Comparison of ENCODE assay signal across 8 mouse cellular contexts in genomic region chr10:37136981-37137518, GRCm38 (mm10). TPM values are rescaled to one million over a fixed set of nuclear protein-coding genes. Genes with fewer than 3 reads are reported as not detected.
DNase-seq lines count a peak whose midpoint lies in the region; ATAC-seq lines count a peak whose summit lies in the region.

No protein-coding gene starts in this region.

- H3K27ac ChIP-seq in embryonic facial prominence, embryonic 13.5 days: peak overlapping the region; percentile 100
- peak overlapping the region; percentile 100 for H3K27ac ChIP-seq in limb, embryonic 13.5 days
- peak overlapping the region; percentile 100 for H3K27ac ChIP-seq in midbrain, embryonic 15.5 days

- H3K4me1 ChIP-seq in embryonic facial prominence, embryonic 13.5 days: peaks cover 10% of the 10 kb centered on the region
- H3K4me1 ChIP-seq in limb, embryonic 13.5 days: peaks cover 14% of the 10 kb centered on the region; the same call in 1 of the 2 replicates
- peaks cover 28% of the 10 kb centered on the region for H3K4me1 ChIP-seq in midbrain, embryonic 15.5 days

- H3K36me3 ChIP-seq in embryonic facial prominence, embryonic 13.5 days: peaks cover 35% of the 10 kb centered on the region
- H3K36me3 ChIP-seq in limb, embryonic 13.5 days: peaks cover 35% of the 10 kb centered on the region
- H3K36me3 ChIP-seq in midbrain, embryonic 15.5 days (replicated peaks): no peaks in the 10 kb centered on the region

- H3K9me3 ChIP-seq in embryonic facial prominence, embryonic 13.5 days: no peaks in the 10 kb centered on the region
- no peaks in the 10 kb centered on the region for H3K9me3 ChIP-seq in limb, embryonic 13.5 days
- H3K9me3 ChIP-seq in midbrain, embryonic 15.5 days: no peaks in the 10 kb centered on the region

- peak overlapping the region; percentile 95 for H3K4me3 ChIP-seq in embryonic facial prominence, embryonic 13.5 days
- H3K4me3 ChIP-seq in limb, embryonic 13.5 days: peak overlapping the region; percentile 95
- H3K4me3 ChIP-seq in midbrain, embryonic 15.5 days: peak overlapping the region; percentile 99

- DNase-seq in 416B (ENCODE audit: low read depth): peak; percentile 58
- peak; percentile 82 to 93 for DNase-seq in adrenal gland, postnatal 4 days (ENCODE audit: low spot score in 2 of 2)
- peak; percentile 86 for DNase-seq in heart, adult 8-10 months (ENCODE audit: low spot score)
- DNase-seq in kidney, adult 9 months: peak; percentile 84
- peak; percentile 88 to 95 for DNase-seq in spleen, adult 18-20 months

- ATAC-seq in embryonic facial prominence, embryonic 13.5 days (ENCODE audit: insufficient number of reproducible peaks, insufficient read depth, low FRiP score, low TSS enrichment, low read depth): peak; percentile 70
- peak; percentile 69 for ATAC-seq in limb, embryonic 13.5 days (ENCODE audit: low FRiP score, low read depth)
- ATAC-seq in midbrain, embryonic 15.5 days (replicated peaks): peak; percentile 48

- no peaks in the 10 kb centered on the region for H3K27me3 ChIP-seq in embryonic facial prominence, embryonic 13.5 days
- no peaks in the 10 kb centered on the region for H3K27me3 ChIP-seq in limb, embryonic 13.5 days
- H3K27me3 ChIP-seq in midbrain, embryonic 15.5 days (replicated peaks): no peaks in the 10 kb centered on the region

- H3K9ac ChIP-seq in embryonic facial prominence, embryonic 13.5 days: peak overlapping the region; percentile 100
- peak overlapping the region; percentile 100 for H3K9ac ChIP-seq in limb, embryonic 13.5 days
- H3K9ac ChIP-seq in midbrain, embryonic 15.5 days: peak overlapping the region; percentile 100

- H3K4me2 ChIP-seq in embryonic facial prominence, embryonic 13.5 days: peak overlapping the region; percentile 65
- peak overlapping the region; percentile 68 for H3K4me2 ChIP-seq in limb, embryonic 13.5 days (replicated peaks)
- peak overlapping the region; percentile 62 for H3K4me2 ChIP-seq in midbrain, embryonic 15.5 days

- under 1% methylated on average over 49 of the region's 49 CpGs for WGBS in embryonic facial prominence, embryonic 13.5 days
- under 1% methylated on average over 28 of the region's 49 CpGs for WGBS in limb, embryonic 13.5 days
- WGBS in midbrain, embryonic 15.5 days: under 1% methylated on average over 48 of the region's 49 CpGs

RNA-seq across cellular contexts. Expression of gene Marcks, which starts 1.7 kb away (rescaled TPM):
- 100 to 1,000 TPM; 205 to 211 TPM for total RNA-seq in adrenal gland, postnatal 4 days (2021)
- polyA plus RNA-seq in embryonic facial prominence, embryonic 13.5 days (2015; fragmentation: Nextera tagmentation; extraction: Ambion mirVana): 215 and 245 TPM in 2 replicates
- 10 to 100 TPM; 20.7 to 32.9 (median 27.6) TPM for total RNA-seq in heart, adult 8-10 months (2022)
- 185 and 192 TPM in 2 replicates for polyA plus RNA-seq in limb, embryonic 13.5 days (2015; fragmentation: Nextera tagmentation; extraction: Ambion mirVana)
- 203 and 208 TPM in 2 replicates for polyA plus RNA-seq in midbrain, embryonic 15.5 days (2015; fragmentation: Nextera tagmentation; extraction: Ambion mirVana)

Comparison
In these comparisons a context has a peak if more than half of its experiments do, and no peak if none do; other contexts are left out.
1. Peak in every context shown above with its lines: DNase-seq, ATAC-seq, H3K4me3 ChIP-seq and H3K27ac ChIP-seq.